Mouse (Mus musculus) layer of hippocampus, adult 8-10 months (tissue): ENCODE data around the gene Orai3. TPM values are rescaled to one million over a fixed set of nuclear protein-coding genes. Genes with fewer than 3 reads are reported as not detected.

ENCODE experiments used
- DNase-seq, 2 experiments: peaks; one replicate each; pipeline ENCODE4 v3.0.0; 2022; ENCODE audit warnings: low spot score in 2 of 2
- total RNA-seq, 4 experiments: library from RNA; stranded (reverse); gene quantifications; 2 replicates each; pipeline ENCODE4 v1.2.4; 2022

Orai3 gene
- total RNA-seq, 4 experiments from 2014 or later, result 25.8 to 30.7 (median 29.4) TPM

DNA sequence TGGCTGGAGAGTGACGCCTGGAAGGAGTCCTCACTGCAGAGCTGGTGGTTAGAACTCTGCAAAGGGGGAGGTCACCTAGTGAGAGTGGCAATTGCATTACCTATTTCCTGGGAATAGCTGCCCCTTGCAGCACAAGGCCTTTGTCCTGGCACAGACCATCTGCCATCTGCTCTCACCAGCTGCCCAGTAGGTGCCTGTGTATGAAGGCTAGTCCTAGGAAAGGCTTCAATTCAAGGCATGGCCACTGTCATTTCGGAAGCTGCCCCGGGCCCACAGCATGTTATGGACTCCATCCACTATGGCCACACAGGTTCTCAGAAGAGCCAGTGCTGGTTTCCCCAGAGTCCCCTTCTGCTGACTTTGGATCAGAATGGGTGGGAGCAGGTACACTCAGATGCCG is 29.0 kb downstream of the Orai3 start:
- no peak for DNase-seq

DNA sequence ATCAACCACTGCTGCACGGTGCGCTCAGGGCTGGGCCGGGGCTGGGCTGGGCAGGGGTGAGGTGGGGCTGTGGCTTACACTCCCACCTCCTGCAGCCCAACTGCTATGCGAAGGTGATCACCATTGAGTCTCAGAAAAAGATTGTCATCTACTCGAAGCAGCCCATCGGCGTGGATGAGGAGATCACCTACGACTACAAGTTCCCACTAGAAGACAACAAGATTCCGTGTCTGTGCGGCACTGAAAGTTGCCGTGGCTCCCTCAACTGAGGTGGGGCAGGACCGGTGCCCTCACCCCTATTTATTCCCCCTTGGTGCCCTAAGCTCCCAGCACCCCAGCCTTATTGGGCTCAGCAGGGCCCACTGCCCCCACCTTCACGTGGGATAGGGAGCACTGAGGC is 29.6 kb downstream of the Orai3 start:
- no peak for DNase-seq

DNA sequence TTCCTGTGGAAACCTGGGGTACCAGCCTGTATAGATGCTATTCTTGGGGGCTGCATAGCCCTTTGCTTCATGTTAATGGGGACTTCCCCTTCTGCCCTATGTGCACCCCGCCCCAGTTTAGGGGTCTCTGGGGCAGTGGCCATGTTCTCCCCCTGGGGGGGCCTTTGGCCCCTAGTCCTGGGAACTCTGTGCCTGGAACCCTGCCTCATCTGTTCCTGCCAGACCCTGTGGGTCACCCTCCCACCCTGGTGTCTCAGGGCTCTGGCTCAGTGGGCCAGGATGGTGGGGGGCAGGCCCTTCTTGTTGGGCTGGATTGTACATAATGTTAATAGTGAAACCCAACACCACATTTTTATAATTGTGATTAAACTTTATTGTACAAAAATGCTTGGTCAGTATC is 30.1 kb downstream of the Orai3 start:
- no peak for DNase-seq

DNA sequence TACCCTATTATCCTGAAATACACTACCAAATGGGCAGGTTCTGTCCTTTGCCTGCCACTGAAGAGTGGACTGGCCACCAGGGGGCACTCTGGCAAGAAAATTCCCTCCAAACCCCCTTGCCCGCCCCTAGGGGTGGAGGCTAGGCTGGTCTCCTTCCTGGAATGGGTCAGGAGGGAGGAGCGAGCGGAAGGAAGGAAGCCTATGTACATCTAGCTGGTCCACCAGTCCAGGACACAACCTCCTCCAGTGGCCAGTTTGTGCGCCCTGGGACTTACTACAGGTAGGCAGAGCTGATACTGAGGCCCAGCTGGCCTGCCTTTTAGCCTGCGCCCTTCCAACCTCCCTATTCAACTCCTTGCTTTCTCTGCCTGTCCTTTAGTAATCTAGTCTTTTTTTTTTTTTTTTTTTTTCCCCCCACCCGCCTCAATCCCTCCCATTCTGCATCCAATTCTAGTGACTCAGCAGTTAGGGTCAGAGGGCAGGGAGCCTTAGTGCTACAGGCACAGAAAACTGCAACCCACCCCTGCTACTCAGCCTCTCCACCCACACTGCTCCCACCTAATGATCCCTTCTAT is 30.9 kb downstream of the Orai3 start, which contains the start of gene Hsd3b7:
Gene Hsd3b7, plus strand, starts transcription at position 170 of the 575 bp plus-strand sequence.
- DNase-seq, result peak; percentile 82 to 89

DNA sequence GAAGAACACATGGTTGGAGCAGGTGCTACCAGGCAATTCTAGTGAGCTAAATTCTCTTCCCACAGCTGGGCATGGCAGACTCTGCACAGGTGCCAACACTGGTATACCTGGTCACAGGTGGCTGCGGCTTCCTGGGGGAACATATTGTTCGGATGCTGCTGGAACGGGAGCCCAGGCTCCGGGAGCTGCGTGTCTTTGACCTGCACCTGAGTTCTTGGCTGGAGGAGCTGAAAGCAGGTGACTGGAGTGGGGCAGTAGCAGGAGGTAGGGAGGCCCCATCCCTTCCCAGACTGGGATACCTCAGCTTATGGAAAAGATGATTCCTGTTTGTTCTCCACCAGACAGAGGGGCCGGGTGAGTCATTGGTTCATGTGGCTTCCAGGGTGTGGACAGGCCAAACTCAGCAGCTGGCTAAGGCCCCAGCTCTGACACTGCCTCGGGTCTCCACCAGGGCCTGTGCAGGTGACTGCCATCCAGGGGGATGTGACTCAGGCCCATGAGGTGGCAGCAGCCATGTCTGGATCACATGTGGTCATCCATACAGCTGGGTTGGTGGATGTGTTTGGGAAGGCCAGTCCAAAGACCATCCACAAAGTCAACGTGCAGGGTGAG is 31.5 kb downstream of the Orai3 start:
- DNase-seq, result no peak

DNA sequence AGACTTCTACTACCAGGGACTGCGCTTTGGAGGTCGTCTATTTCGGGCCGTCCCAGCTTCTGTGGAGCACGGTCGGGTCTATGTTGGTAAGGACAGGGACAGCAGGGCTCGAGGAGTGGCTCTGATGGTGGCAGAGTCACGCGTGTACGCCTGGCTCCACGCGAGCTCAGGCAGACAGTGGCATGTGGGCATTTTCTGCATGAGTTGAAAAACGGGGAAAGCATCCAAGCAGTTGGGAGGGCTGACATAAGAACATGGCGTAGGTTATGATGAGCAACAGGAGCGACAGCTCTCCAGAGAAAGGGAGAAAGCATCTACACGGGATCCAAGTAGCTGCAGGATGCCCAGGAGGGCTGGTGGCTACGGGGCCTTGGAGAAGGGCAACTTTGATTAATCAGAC is 32.7 kb downstream of the Orai3 start:
- DNase-seq, result no peak

DNA sequence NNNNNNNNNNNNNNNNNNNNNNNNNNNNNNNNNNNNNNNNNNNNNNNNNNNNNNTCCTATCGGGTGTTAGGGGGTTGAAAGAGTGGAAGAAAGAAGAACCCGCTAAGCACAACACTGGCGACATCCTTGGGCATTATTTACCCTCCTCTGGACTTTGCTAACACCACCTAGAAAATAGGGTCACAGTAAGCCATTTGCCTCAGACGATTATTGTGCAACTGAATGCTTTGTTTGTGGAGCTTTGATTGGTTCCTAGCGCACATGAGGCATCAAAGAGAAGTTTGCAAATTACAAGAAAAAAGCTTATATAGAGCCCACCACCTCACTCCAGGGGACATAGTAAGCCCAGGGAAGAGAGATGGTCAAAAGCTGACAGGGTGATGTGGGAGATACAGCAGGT is 39.2 kb downstream of the Orai3 start:
- no peak for DNase-seq

DNA sequence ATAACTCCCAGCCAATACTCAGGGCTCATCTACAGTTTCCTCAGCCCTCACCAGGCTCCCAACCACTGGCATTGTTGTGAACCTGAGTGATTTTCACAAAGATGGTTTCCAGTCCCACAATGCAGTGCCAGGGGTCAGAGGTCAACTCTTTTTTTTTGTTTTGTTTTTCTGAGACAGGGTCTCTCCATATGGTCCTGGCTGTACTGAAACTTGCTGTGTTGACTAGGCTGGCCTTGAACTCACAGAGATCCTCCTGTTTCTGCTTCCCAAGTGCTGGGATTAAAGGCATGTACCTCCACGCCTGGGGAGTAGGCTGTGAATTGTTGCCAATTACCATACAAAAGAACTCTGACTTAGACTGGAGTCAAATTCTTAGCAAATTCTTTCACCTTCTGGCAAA is 40.2 kb downstream of the Orai3 start:
- DNase-seq, result no peak

DNA sequence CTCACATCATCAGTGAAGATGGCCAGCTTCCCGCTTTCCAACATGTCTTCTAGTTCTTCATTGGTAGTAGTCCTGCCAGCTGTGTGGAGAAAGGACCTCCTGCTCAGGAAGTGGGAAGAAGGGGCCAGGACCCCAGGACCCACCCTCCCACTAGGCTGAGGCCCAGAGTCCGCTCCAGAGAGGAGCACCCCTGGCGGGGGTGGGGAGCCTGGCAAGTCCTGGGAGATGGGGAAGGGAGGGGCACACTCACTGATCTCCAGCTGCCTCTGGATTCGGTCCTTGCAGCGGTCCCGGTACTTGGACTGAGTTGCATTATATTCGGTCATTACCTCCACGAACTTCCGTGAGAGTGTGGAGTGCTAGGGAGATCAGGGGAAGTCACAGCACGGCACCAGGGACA is 41.0 kb downstream of the Orai3 start:
- DNase-seq, result no peak

DNA sequence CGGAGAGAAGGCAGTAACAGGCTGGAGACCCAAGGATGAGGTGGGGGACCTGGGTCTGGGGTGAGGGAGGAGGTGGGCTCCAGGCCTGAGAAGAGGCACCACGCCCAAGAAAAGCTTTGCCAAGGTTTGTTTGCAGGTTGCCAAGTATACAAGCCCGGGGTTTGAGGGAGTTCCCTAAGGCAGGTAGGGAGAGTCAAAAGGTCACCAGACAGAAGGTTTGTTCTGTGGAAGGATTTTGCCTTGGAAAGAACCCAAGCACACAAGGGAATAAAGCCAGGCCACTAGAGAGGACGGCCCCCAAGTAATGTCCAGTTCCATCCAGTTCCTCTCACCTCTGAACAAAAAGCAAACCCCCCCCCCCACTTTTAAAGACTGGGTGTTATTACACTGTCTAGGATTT is 41.6 kb downstream of the Orai3 start:
- no peak for DNase-seq

DNA sequence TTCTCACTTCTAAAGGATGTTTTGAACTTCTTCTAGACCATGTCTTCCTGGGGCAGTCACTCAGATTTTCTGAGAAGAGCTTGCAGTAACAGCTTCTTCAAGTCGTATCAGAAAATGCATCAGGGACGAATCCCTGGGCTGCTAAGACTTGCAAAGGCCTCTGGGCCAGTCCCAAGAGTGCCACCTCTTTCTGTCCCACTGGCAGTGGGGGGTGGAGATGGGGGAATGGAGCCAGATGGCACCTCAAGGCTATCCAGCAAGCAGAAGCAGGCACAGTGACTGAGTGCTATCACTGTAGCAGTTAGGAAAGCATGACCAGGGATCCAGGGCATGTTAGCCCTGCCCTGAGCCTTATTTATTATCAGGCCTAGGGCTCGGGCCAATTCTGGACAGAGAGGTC is 42.7 kb downstream of the Orai3 start:
- DNase-seq, result no peak

DNA sequence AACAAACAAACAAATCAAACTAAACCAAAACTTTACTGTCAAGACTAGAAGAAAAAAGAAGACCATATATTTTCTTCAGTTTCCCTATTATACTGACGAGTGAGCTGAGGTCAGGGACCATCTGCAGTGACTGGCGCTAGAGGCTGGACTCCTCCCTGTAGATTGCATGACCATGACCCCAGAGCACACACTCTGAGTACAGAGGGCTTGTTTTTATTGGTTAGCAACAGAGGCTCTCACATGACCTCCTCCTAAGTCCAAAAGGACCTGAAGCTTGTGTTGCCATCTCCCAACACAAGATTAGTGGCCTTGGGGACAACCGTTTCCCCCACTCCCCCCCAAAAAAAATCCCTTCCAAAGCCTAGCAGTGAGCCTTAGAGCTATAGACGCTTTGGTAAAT is 44.2 kb downstream of the Orai3 start:
- no peak for DNase-seq

DNA sequence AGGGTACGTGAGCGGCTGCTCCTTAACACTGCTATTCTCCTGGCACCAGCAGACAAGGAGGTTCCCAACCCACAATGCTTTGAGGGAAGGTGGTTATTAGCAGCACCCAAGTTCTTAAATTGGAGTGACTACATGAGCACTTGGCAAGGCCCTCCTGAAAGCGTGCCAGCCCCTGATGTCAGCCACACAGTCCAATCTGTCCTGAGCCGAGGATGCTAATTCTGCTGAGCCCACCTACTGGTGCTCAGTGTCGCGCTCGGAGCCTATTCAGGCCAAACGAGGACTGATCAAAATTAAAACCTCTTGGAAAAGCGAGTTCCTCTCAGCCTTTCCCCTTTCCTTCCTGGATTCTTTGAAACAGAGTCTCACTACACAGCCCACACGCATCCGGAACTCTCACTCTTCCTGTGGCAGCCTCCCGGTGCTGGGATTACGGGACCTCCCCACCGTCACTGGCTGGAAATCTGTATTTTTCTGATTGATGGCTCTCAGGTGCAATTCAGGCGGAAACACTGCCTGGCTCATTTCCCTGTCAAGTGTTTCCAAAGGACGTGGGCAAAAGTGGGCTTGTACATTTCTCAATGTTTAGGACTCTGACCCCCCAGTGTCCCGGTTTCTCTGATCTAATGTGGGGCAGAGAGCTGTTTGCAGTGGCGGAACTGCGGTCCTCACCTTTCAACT is 44.8 kb downstream of the Orai3 start:
- DNase-seq, result peak; percentile 77 to 83

DNA sequence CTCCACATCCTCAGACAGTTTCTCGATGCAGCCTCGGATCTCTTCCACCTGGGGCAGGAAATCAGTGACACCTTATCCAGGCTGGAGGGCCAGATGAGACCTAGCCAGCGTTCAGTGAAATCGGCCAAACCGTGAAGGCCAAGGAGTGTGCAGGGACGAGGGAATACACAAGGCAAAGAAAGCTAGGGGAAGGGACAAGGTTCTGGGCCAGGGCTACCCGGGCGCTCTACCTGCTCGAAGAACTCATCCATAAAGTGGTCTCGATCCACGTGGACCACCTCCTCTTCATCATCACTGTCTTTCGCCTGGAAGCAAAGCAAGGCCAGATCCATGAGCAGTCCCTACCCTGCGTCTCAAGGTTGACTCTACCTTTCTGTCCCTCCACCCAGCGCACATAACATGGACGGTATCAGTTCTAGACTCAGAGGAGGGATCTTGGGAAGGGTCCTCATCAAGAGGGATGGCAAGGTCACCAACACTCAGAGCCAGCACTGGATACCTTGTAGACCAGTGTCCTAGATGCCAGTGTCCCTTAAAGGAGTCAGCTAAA is 45.6 kb downstream of the Orai3 start:
- DNase-seq, result no peak

DNA sequence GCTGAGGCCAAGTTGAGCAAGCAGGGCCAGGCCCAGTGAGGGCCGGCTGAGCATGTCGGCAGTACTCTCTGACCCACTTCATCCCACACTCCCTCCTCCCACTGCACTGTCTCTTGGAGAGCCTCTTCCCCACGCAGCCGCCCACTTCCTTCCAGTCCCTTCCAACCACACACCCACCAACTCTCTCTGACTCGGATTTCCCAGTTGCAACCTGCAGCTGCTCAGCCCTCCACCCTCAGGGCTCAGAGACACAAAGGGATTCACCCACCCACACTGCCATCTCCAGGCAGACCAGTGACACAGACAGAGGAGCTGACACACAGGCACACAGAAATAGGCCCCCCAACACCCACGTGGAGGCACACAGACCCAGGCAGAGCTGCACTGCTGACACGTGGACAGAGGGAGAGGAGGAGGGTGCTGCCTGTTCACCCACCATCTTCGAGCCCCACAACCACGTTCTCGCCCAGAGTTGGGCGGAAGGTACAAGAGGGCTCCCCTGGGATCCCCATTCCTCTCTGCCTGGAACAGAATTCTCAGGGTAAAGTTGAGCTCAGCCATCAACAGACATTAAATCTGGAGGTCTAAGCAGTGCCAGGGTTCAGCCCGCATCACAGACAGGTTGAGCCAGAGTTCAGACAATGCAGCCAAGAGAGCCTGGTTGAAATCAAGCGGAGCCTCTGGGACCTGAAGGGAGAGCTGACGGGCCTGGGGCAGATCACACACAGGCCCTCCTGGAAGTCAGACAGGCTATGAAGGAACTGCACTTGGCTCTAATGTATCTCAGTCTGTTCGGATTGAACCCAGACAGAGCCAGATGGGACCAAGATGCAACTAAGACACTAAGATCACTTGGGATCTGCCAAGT is 46.6 kb downstream of the Orai3 start:
- peak; percentile 60 to 84 for DNase-seq

DNA sequence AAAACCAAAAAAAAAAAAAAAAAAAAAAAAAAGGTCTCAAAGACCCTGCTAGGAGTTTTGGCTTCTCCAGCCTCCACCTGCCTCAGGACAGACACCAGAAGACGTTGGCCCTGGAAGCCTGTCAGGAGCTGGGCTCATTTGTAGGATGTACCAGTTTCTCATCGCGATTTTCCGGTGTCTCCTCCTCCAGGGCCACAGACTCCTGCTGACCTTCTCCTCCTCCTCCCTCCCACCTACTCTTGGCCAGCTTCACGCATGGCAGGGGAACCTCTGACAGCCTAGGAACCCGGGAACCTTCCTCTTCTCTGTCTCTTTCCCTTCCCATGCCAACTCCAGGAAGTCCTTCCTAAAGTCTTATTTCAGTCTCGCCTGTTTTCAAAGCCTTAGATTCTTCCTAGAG is 47.4 kb downstream of the Orai3 start:
- no peak for DNase-seq

DNA sequence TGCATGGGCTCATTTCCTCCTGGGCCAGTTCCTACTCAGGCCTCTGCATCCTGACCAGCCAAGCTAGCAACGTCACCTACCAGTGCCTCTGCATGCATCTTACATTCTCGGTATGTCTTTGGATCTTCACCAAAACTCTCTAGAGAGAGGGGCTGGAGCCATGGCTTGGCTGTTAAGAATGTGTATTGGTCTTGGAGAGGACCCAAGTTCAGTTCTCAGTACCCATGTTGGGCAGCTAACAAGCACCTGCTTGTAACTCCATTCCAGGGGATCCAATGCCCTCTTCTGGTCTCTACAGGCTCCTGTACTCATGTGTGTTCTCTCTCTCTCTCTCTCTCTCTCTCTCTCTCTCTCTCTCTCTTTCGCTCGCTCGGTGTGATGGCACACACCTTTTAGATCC is 48.2 kb downstream of the Orai3 start:
- no peak for DNase-seq

DNA sequence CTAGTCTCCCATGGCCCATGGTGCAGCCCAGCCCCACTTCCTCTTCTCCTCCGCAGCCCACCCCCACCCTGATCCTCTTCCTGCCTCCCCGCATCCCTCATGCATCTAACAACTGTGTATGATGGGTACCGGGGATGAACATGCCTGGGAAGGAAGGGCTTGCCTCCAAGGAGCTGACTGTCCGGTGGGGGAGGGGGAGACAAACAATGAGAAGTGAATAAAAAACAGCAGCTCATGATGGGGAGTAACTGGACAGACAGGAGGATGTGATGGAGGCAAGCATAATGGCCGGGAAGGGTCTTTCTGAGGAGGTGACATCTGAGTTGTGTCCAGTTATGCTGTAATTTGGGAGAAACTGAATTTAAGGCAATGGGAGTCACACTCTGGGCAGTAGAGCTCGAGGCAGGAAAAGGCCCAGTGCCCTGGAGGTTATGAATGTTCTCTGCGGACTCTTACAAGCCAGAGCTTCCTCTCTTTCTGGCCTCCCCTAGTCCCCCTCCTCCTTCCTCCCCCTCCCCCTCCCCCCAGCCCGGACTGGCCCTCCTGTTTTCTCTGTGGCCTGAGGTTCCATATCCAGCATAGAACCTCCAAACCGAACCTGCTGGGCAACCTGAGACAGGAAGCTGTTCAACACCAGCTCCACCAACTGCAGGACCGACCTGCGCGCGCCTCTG is 51.4 kb downstream of the Orai3 start:
- DNase-seq, result no peak

DNA sequence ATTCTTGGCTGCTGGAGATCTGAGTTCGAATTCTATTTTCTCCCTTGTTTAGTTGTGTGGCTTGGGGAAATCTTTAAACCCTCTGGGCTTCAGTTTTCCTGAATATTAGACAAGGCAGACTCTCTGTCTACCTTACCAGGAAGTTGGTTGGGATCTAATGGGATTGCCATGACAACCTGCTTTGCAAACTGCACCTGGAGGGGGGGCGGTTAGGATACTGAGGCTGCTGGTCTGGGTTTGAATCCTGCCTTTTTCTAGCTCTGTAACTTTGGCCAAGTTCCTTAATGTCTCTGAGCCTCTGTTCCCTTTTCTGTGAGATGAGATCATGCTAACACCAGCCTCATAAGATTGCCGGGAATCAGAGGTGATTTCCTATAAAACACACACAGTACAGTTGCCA is 52.9 kb downstream of the Orai3 start:
- no peak for DNase-seq

DNA sequence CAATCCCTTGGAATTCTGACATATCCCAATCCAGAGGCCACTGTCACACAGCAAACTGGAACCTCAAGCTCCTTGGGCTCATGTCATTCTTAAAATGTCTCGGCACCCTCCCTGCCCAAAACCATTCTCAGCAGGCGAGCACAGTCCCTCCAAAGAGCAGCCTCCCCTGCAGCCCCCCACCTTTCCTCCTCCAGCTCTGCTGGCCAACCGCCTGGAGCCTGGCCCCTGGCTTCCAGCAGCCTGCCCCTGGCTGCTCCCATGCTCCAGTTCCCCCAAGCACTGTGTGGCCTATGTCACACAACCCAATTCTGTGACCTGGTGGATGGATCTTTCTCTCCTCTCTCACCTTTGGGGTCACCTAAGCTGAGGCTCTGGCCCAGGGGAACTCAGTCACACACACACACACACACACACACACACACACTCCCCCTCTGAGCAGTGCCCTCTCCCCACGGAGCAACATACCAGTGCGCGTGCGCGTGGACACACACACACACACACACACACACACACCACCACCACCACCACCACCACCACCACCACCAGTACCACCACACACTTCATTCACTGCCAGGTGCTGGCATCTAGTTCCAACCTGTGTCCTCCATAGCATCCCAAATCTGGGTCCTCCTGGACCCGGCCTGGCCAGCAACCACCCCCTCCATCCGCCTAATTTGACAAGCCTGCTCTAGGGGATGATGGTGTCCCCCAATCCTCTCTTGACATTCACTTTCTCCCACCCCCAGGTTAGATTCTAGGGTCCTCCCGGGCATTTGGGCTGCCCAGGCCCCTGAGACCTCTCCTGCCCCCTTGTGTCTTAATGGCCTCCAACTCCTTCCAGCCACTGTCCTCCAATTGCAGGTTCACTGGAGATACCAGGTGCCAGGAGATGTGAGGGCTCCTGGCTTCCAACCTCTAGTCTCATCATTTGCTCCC is 53.9 kb downstream of the Orai3 start:
- no peak for DNase-seq
